Mouse (Mus musculus) midbrain, embryonic 10.5 days (tissue): ENCODE results near the gene Aldh1a2. TPM values are rescaled to one million over a fixed set of nuclear protein-coding genes. Genes with fewer than 3 reads are reported as not detected.

ENCODE experiments used
- DNase-seq: peaks from one replicate; pipeline ENCODE4 v3.0.0-alpha.2; 2017; ENCODE audit warnings: low spot score
- H3K27ac ChIP-seq: fragments of 300-500 bp; sonication (generic); replicated peaks from 2 replicates; pipeline ENCODE4 v1.5.1; 2016; ENCODE audit warnings: mild to moderate bottlenecking
- H3K27me3 ChIP-seq: fragments of 300-500 bp; sonication (generic); 2 replicates; pipeline ENCODE4 v1.6.1; 2016; ENCODE audit warnings: low read depth, mild to moderate bottlenecking; ENCODE audit not compliant: poor library complexity, severe bottlenecking
- H3K36me3 ChIP-seq: fragments of 300-500 bp; sonication (generic); 2 replicates; pipeline ENCODE4 v1.6.1; 2016; ENCODE audit warnings: mild to moderate bottlenecking, moderate library complexity
- H3K4me1 ChIP-seq: fragments of 300-500 bp; sonication (generic); 2 replicates; pipeline ENCODE4 v1.6.1; 2016
- H3K4me3 ChIP-seq: fragments of 300-500 bp; sonication (generic); 2 replicates; pipeline ENCODE4 v1.5.1; 2016; ENCODE audit warnings: mild to moderate bottlenecking, moderate library complexity
- H3K9me3 ChIP-seq: fragments of 300-500 bp; sonication (generic); replicated peaks from 2 replicates; pipeline ENCODE4 v1.6.1; 2016; ENCODE audit warnings: mild to moderate bottlenecking
- WGBS: fragments of 180-500 bp; shearing (Covaris S2); methylation state at CpG from one replicate; pipeline ENCODE4 v1.1.7; 2016; 5-methylcytosine and 5-hydroxymethylcytosine counted together
- polyA plus RNA-seq: library from polyadenylated mRNA; unstranded; fragments of >200 nt; fragmentation: Nextera tagmentation; extraction: Ambion mirVana; gene quantifications from 2 replicates; pipeline ENCODE4 v1.2.1, GENCODE M21; 2016

Aldh1a2 gene
- polyA plus RNA-seq, 1 experiment from 2014 or later: 0.81 TPM

- 91% methylated on average over 4 of the region's 4 CpGs for WGBS
- Histone ChIP-seq H3K9me3 (no peaks in the 10 kb centered on the region), H3K4me3 (no peak overlapping the region), H3K36me3 (no peaks in the 10 kb centered on the region), H3K27ac (no peak overlapping the region), H3K27me3 (no peaks in the 10 kb centered on the region), H3K4me1 (no peaks in the 10 kb centered on the region)
- DNase-seq: no peak
Measured at GRCm38 (mm10) chr9:71278741-71279140, 63.2 kb downstream of the Aldh1a2 start.

DNA sequence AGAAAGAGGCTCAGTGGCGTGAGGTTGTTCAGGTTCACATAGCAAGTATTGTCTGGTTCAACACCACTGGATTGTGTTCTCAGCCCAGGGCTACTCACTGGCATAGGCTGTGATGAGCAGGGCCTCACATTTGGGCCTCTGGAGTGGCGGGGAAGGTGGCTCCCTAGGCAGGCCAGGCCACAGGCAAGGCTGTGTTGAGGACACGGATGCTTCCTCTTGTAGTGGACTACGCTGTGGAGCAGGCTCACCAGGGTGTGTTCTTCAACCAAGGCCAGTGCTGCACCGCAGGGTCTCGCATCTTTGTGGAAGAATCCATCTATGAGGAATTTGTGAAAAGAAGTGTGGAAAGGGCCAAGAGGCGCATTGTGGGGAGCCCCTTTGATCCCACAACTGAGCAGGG is 67.6 kb downstream of the Aldh1a2 start:
- Histone ChIP-seq H3K4me3 (no peak overlapping the region), H3K4me1 (no peaks in the 10 kb centered on the region), H3K27ac (no peak overlapping the region), H3K36me3 (no peaks in the 10 kb centered on the region), H3K27me3 (no peaks in the 10 kb centered on the region), H3K9me3 (no peaks in the 10 kb centered on the region)
- WGBS: 89% methylated on average over 7 of the region's 7 CpGs
- DNase-seq: no peak

- 94% methylated on average over 3 of the region's 3 CpGs for WGBS
Measured at GRCm38 (mm10) chr9:71285231-71285630, 69.6 kb downstream of the Aldh1a2 start.

GRCm38 (mm10) chr9:71286420-71286819 is 70.8 kb downstream of the Aldh1a2 start:
- Histone ChIP-seq H3K9me3 (no peaks in the 10 kb centered on the region), H3K27ac (no peak overlapping the region), H3K36me3 (no peaks in the 10 kb centered on the region), H3K27me3 (no peaks in the 10 kb centered on the region), H3K4me1 (no peaks in the 10 kb centered on the region), H3K4me3 (no peak overlapping the region)
- WGBS: 91% methylated on average over 9 of the region's 9 CpGs
- DNase-seq: no peak

More at GRCm38 (mm10) chr9:71285231-71285630, 69.6 kb downstream of the Aldh1a2 start:
- H3K9me3 ChIP-seq: no peaks in the 10 kb centered on the region
- H3K4me3 ChIP-seq: no peak overlapping the region
- H3K4me1 ChIP-seq: no peaks in the 10 kb centered on the region
- no peaks in the 10 kb centered on the region for H3K36me3 ChIP-seq
- no peak overlapping the region for H3K27ac ChIP-seq
- no peaks in the 10 kb centered on the region for H3K27me3 ChIP-seq
- no peak for DNase-seq

- no peaks in the 10 kb centered on the region for H3K4me1 ChIP-seq
- 85% methylated on average over 6 of the region's 6 CpGs for WGBS
- no peaks in the 10 kb centered on the region for H3K27me3 ChIP-seq
- DNase-seq: no peak
- H3K27ac ChIP-seq: no peak overlapping the region
- H3K9me3 ChIP-seq: no peaks in the 10 kb centered on the region
- no peak overlapping the region for H3K4me3 ChIP-seq
- no peaks in the 10 kb centered on the region for H3K36me3 ChIP-seq
Measured at GRCm38 (mm10) chr9:71288738-71289137, 73.1 kb downstream of the Aldh1a2 start.

DNA sequence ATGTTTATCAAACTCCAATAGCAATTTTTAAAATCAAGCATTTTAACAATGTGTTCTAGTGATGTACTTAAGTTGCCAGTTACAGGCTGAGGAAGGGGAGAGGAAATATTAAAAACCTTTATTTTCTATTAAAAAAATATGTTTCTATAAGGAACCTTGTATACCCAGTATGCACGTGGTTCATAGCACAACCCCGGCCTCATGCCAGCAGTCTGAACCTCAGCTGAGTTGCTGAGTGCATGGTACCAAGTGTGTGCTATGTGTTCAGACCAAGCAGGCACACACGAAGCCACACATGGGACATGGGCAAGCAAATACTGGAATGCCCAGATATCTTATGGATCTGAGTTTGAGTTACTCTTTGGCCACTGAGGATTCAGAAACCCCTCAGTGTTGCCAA is 74.2 kb downstream of the Aldh1a2 start:
- 95% methylated on average over 3 of the region's 3 CpGs for WGBS
- no peaks in the 10 kb centered on the region for H3K4me1 ChIP-seq
- H3K36me3 ChIP-seq: no peaks in the 10 kb centered on the region
- no peaks in the 10 kb centered on the region for H3K27me3 ChIP-seq
- H3K4me3 ChIP-seq: no peak overlapping the region
- no peaks in the 10 kb centered on the region for H3K9me3 ChIP-seq
- H3K27ac ChIP-seq: no peak overlapping the region
- DNase-seq: no peak

- WGBS: 95% methylated on average over 1 of the region's 1 CpGs
- Histone ChIP-seq H3K4me1 (no peaks in the 10 kb centered on the region), H3K27me3 (no peaks in the 10 kb centered on the region), H3K9me3 (no peaks in the 10 kb centered on the region), H3K27ac (no peak overlapping the region), H3K4me3 (no peak overlapping the region), H3K36me3 (no peaks in the 10 kb centered on the region)
- DNase-seq: no peak
Measured at GRCm38 (mm10) chr9:71290730-71291129, 75.1 kb downstream of the Aldh1a2 start.

- Histone ChIP-seq H3K9me3 (no peaks in the 10 kb centered on the region), H3K27me3 (no peaks in the 10 kb centered on the region), H3K4me1 (no peaks in the 10 kb centered on the region), H3K4me3 (no peak overlapping the region), H3K36me3 (no peaks in the 10 kb centered on the region), H3K27ac (no peak overlapping the region)
- DNase-seq: no peak
- WGBS: 70% methylated on average over 8 of the region's 8 CpGs
Measured at GRCm38 (mm10) chr9:71295501-71295900, 79.9 kb downstream of the Aldh1a2 start.

- Histone ChIP-seq H3K36me3 (no peaks in the 10 kb centered on the region), H3K4me1 (no peaks in the 10 kb centered on the region), H3K4me3 (no peak overlapping the region), H3K27me3 (no peaks in the 10 kb centered on the region), H3K27ac (no peak overlapping the region), H3K9me3 (no peaks in the 10 kb centered on the region)
- 50% methylated on average over 2 of the region's 2 CpGs for WGBS
- no peak for DNase-seq
Measured at GRCm38 (mm10) chr9:71303594-71303993, 88.0 kb downstream of the Aldh1a2 start.

- H3K27me3 ChIP-seq: no peaks in the 10 kb centered on the region
- WGBS: 80% methylated on average over 9 of the region's 9 CpGs
- no peaks in the 10 kb centered on the region for H3K4me1 ChIP-seq
- H3K36me3 ChIP-seq: no peaks in the 10 kb centered on the region
- H3K4me3 ChIP-seq: no peak overlapping the region
- no peaks in the 10 kb centered on the region for H3K9me3 ChIP-seq
- no peak overlapping the region for H3K27ac ChIP-seq
- no peak for DNase-seq
Measured at GRCm38 (mm10) chr9:71307106-71307789, 91.7 kb downstream of the Aldh1a2 start.

- DNase-seq: no peak
- H3K4me3 ChIP-seq: no peak overlapping the region
Measured at GRCm38 (mm10) chr9:71315960-71316359, 100.4 kb downstream of the Aldh1a2 start.

GRCm38 (mm10) chr9:71317096-71317920 is 101.7 kb downstream of the Aldh1a2 start:
- Histone ChIP-seq H3K27me3 (no peaks in the 10 kb centered on the region), H3K36me3 (no peaks in the 10 kb centered on the region), H3K4me3 (no peak overlapping the region), H3K27ac (no peak overlapping the region), H3K4me1 (0 out of 2 replicates have a peak, but pooled peaks cover 3% of the 10 kb centered on the region), H3K9me3 (no peaks in the 10 kb centered on the region)
- WGBS: 89% methylated on average over 11 of the region's 11 CpGs
- no peak for DNase-seq

More at GRCm38 (mm10) chr9:71315960-71316359, 100.4 kb downstream of the Aldh1a2 start:
- H3K4me1 ChIP-seq: no peaks in the 10 kb centered on the region
- no peaks in the 10 kb centered on the region for H3K36me3 ChIP-seq
- no peak overlapping the region for H3K27ac ChIP-seq
- H3K9me3 ChIP-seq: no peaks in the 10 kb centered on the region
- H3K27me3 ChIP-seq: no peaks in the 10 kb centered on the region
- 91% methylated on average over 3 of the region's 3 CpGs for WGBS

DNA sequence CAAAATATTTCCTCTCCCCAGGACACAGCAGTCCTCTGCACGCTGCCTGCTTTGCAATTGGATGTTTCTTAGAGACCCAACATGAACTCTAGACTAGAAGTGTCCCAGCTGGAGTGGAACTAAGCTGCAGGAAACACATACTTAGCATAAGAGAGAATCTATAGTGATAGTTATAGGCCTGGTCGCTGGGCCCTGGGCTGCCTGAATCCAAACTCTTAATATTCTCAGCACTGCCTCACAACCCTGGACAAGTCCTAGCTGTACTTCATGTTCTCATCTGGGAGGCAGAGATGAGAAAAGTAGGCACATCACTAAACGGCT is 102.3 kb downstream of the Aldh1a2 start:
- H3K27me3 ChIP-seq: no peaks in the 10 kb centered on the region
- 0 out of 2 replicates have a peak, but pooled peaks cover 3% of the 10 kb centered on the region for H3K4me1 ChIP-seq
- DNase-seq: no peak
- no peak overlapping the region for H3K27ac ChIP-seq
- no peaks in the 10 kb centered on the region for H3K36me3 ChIP-seq
- H3K4me3 ChIP-seq: no peak overlapping the region
- no peaks in the 10 kb centered on the region for H3K9me3 ChIP-seq
- WGBS: 82% methylated on average over 3 of the region's 3 CpGs
